ENCODE assay signal across 9 mouse cellular contexts in the genomic region with DNA sequence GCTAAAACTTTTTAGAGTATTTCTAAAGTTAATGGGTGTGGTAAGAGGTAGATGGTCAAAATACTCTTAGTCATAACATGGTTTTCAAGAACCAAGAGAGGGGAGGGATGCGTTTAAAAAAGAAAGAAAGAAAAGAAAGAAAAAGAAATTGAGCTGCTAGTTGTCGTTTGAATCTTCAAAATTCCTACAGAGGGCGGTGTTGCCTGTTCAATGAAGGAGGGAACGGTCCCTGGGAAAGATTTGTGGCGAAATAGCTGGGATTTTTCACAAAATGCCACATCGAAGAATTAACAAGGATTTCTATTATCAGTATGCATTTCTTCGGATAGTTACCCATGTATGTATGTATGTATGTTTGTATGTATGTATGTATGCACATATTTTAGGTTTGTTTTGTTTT. TPM values are rescaled to one million over a fixed set of nuclear protein-coding genes. Genes with fewer than 3 reads are reported as not detected.
DNase-seq lines count a peak whose midpoint lies in the region; ATAC-seq and TF ChIP-seq lines count a peak whose summit lies in the region.
"Had no signal": no experiment of that assay in that cellular context is flagged by ENCODE, and none has a peak within 500 bp of the region (broad histone marks: within the 10 kb centered on the region; RNA-seq: fewer than 3 reads in every experiment).

No protein-coding gene starts in this region.

- peak; percentile 61; the same call in 1 of the 2 replicates for TF ChIP-seq CTCF in brain, embryonic 14.5 days (IDR thresholded peaks at IDR 0.05; ENCODE audit: borderline replicate concordance, extremely low read depth, insufficient read depth, insufficient read length)
- TF ChIP-seq CTCF in cerebellum, adult 2 months (IDR thresholded peaks at IDR 0.05; ENCODE audit: borderline replicate concordance, insufficient read depth, low read depth, low read length) = no peak

- no peaks in the 10 kb centered on the region for H3K36me3 ChIP-seq in kidney, embryonic 15.5 days
- no peaks in the 10 kb centered on the region for H3K36me3 ChIP-seq in hindbrain, embryonic 14.5 days (replicated peaks; ENCODE audit: control insufficient read depth, insufficient read depth)

- peak overlapping the region; percentile 57 for H3K4me2 ChIP-seq in kidney, embryonic 15.5 days
- H3K4me2 ChIP-seq in hindbrain, embryonic 14.5 days (replicated peaks) = peak overlapping the region; percentile 55

- no peak for TF ChIP-seq POLR2A in brain, embryonic 14.5 days (IDR thresholded peaks at IDR 0.05; ENCODE audit: borderline replicate concordance, extremely low read depth, insufficient read depth, insufficient read length, poor library complexity, severe bottlenecking)
- no peak for TF ChIP-seq POLR2A in cerebellum, adult 2 months (IDR thresholded peaks at IDR 0.05; ENCODE audit: borderline replicate concordance, insufficient read depth, low read length)

- DNase-seq in kidney, adult 11 months = no peak
- DNase-seq in brain, embryonic 14.5 days (ENCODE audit: low read depth) = peak; percentile 86
- peak; percentile 75 for DNase-seq in hindbrain, embryonic 14.5 days (ENCODE audit: low spot score)
- DNase-seq in neural tube, embryonic 10.5 days (ENCODE audit: extremely low spot score, low spot score) = peak; percentile 17
- no peak for DNase-seq in cerebellum, adult 2 months
- no peak for DNase-seq in right cerebral cortex, adult 2 months (ENCODE audit: low spot score in 2 of 2)
- DNase-seq in gastrocnemius, postnatal 14 days = no peak

- peaks cover 58% of the 10 kb centered on the region for H3K27me3 ChIP-seq in kidney, embryonic 15.5 days
- peaks cover 63% of the 10 kb centered on the region for H3K27me3 ChIP-seq in hindbrain, embryonic 14.5 days (ENCODE audit: control insufficient read depth, insufficient read depth, low read length)
- peaks cover 6% of the 10 kb centered on the region; the same call in 1 of the 2 replicates for H3K27me3 ChIP-seq in cerebellum, adult 2 months (ENCODE audit: control insufficient read depth, insufficient read depth, low read length)

- H3K4me1 ChIP-seq in kidney, embryonic 15.5 days = peaks cover 13% of the 10 kb centered on the region
- H3K4me1 ChIP-seq in hindbrain, embryonic 14.5 days (replicated peaks; ENCODE audit: control insufficient read depth, insufficient read depth, low read length) = no peaks in the 10 kb centered on the region
- H3K4me1 ChIP-seq in cerebellum, adult 2 months (ENCODE audit: control insufficient read depth, insufficient read depth, low read length) = no peaks in the 10 kb centered on the region

- H3K4me3 ChIP-seq in kidney, embryonic 15.5 days (replicated peaks) = peak overlapping the region; percentile 34; the same call in 1 of the 2 replicates
- H3K4me3 ChIP-seq in hindbrain, embryonic 14.5 days (replicated peaks; ENCODE audit: low read length) = peak overlapping the region; percentile 24; the same call in 1 of the 2 replicates
- no peak overlapping the region for H3K4me3 ChIP-seq in cerebellum, adult 2 months (replicated peaks; ENCODE audit: insufficient read depth, low read depth, low read length)

- H3K27ac ChIP-seq in kidney, embryonic 15.5 days = no peak overlapping the region
- H3K27ac ChIP-seq in hindbrain, embryonic 14.5 days = no peak overlapping the region
- no peak overlapping the region for H3K27ac ChIP-seq in cerebellum, adult 2 months (ENCODE audit: insufficient read depth, low read length)
- H3K27ac ChIP-seq: macrophage had no signal

- H3K9me3 ChIP-seq in kidney, embryonic 15.5 days (replicated peaks) = no peaks in the 10 kb centered on the region
- H3K9me3 ChIP-seq in hindbrain, embryonic 14.5 days (ENCODE audit: control insufficient read depth, low read length) = no peaks in the 10 kb centered on the region

- no peak overlapping the region for H3K9ac ChIP-seq in kidney, embryonic 15.5 days
- H3K9ac ChIP-seq in hindbrain, embryonic 14.5 days = no peak overlapping the region

- 1% methylated on average over 7 of the region's 7 CpGs for WGBS in kidney, embryonic 15.5 days
- 2% methylated on average over 7 of the region's 7 CpGs for WGBS in hindbrain, embryonic 14.5 days
- WGBS in cerebellum, adult 2 months = 2% methylated on average over 7 of the region's 7 CpGs

- intact Hi-C loops in gastrocnemius, postnatal 14 days (cut with DNase I; ENCODE audit: low total_unique reads) = loop anchor here (5.0 kb wide), 1 partner anchor 1306 kb away; no protein-coding TSS in a partner anchor

- no peak for ATAC-seq in kidney, embryonic 15.5 days (replicated peaks; ENCODE audit: low FRiP score)
- 0 out of 2 replicates have a peak, but pooled peaks have one; percentile 18 for ATAC-seq in hindbrain, embryonic 14.5 days (ENCODE audit: low FRiP score)

RNA-seq across cellular contexts. Expression of a gene that starts 2.5 kb away (rescaled TPM):
- polyA plus RNA-seq in kidney, embryonic 15.5 days (2015; fragmentation: Nextera tagmentation; extraction: Ambion mirVana) = 55.7 and 57.6 TPM in 2 replicates
- 71.9 and 125 TPM in 2 replicates for polyA plus RNA-seq in brain, embryonic 14.5 days (2012; rRNA removed)
- 42.5 and 51.2 TPM in 2 replicates for polyA plus RNA-seq in hindbrain, embryonic 14.5 days (2014; fragmentation: Nextera tagmentation; extraction: Ambion mirVana)
- 17.9 and 24.4 TPM in 2 replicates for polyA plus RNA-seq in cerebellum, adult 2 months (2012; rRNA removed)
- total RNA-seq in gastrocnemius, postnatal 14 days (2021) = not detected
- polyA plus RNA-seq: macrophage had no signal

Comparison
In these comparisons a context has a peak if more than half of its experiments do, and no peak if none do; other contexts are left out.
1. DNase-seq: peak in brain, embryonic 14.5 days (single experiment), hindbrain, embryonic 14.5 days (single experiment) and neural tube, embryonic 10.5 days (single experiment); none in kidney, adult 11 months (single experiment), cerebellum, adult 2 months (0 of 2), right cerebral cortex, adult 2 months (0 of 2) and gastrocnemius, postnatal 14 days (single experiment).